Mouse (Mus musculus) c-Kit-positive CD71-negative TER-119-negative erythroid progenitor cells, embryonic 14.5 days (primary cell): ENCODE data around the gene Tcerg1l.

Experiments
- DNase-seq: peaks from one replicate; pipeline ENCODE4 v3.0.0-alpha.2; 2013; ENCODE audit warnings: low read depth

Gene Tcerg1l

DNA sequence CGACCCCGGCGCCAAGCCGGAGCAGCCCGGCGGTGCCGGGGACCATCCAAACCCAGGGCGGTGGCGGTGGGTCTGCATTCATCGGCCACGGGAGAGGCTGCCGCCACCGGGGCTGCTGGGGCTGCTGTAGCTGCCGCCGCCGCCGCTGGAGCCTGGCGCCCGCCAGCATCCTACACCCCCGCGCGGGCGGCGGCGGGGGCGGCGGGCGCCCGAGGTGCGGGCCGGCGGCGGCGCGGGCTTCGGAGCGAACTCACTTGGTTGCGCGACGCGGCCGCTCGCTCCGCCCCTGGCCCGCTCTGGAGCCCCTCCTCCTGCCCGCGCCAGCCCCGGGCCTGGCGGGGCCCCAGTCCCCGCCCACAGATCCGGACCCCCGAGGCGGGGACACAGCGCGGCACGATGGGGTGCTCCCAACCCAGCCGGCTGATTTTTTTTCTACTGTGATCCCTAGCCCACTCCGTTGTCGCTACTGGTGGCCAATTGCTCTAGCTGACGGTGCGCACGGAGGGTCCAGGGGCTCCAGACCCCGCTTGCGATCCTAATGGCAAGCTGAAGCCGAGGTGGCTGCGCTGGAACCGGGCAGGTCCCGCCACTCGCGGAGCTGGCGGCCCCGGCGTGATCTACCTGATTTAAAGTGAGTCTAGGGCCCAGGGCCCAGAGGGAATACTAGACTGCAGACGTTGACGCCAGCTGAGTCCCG is at the start of gene Tcerg1l:
TSS of gene Tcerg1l (minus strand) at position 246 of the 697 bp plus-strand sequence.
- no peak for DNase-seq

DNA sequence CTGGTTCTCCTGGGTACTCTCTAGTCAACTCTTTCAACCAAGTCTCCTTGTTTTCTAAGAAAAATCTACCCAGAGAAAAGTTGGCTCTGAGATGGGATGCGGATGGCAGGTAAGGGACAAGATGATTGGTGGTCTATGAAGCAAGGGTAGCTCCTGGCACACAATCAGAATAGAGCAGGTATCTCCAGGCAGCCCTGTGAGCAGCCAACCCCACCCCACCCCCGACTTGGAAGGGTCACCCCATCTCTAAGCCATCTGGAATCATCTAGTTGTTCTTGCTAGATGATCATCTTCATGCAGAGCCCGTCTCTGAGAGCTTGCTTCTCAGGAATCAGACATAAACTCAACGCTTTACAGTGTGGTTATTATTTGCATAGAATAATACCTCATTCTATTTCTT is 44.6 kb upstream of the Tcerg1l start:
- no peak for DNase-seq

DNA sequence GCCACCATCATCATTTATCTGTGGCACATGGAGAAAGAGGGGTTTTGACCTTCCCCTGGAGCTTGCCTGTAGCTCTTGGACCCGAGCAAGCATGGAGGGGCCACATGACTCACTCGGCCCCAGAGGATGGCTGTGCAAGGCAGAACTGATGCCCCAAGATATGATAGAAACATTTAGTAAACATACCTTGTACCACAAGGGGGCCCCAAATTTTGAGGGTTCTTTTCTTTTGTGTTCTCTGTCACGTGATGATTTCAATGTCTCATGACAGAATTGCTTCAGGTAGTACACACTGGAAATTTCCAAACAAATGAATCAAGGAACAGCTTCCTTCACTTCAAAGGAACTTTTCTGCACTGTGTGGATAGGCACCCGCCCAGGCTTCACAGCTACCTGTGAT is 35.0 kb upstream of the Tcerg1l start:
- no peak for DNase-seq

DNA sequence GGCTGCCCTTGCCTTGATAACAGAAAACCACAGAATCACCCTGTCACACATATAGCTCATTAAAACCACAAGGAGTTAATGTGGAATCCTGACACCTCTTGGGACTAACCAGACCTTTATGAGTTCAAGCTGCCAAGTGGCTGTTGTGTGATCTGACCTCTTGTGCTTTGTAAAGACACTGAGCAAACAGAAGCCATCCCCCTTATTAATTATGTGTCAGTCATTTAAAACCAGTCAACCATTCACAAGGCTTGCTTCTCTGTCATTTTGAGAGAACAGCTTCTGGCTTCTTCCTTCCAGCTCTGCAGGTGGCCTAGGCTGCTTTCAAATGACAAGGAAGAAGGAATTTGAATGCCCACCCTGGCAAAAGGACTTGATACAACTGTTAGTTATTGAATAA is 33.9 kb upstream of the Tcerg1l start:
- DNase-seq: no peak

DNA sequence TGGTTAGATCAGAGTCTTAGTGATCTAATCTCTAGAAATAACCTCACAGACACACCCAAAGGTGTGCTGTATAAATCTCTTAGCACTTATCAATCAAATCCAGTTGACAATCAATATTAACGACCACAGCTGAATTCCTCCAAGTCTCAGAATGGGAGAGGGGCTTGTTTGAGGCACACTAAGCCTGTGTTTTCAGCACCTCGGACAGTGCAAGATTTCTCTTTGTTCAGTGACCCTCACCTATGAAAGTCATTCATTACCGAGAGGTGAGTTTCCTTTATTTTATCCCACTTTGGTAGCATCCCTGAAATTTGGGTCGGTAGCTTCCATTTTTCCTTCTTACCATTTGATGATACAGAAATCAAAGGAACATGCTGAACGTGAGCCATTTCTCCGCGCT is 32.4 kb upstream of the Tcerg1l start:
- DNase-seq: no peak

DNA sequence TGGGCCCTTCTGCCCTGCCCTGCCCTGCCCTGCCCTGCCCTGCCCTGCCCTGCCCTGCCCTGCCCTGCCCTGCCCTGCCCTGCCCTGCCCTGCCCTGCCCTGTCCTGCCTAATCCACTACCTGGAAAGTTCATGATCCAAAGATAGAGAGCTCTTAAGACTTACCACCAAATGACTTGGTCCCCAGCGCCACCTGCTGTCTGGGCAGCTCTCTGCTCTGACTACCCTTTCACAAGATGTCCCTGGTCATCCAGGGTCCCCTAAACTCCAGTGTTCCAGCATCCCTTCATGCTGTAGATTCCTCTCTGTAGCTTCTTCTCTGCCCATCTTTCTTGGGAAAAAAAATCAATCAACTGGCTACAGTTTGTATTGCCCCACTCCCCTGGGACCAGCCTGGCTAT is 31.3 kb upstream of the Tcerg1l start:
- DNase-seq: no peak

DNA sequence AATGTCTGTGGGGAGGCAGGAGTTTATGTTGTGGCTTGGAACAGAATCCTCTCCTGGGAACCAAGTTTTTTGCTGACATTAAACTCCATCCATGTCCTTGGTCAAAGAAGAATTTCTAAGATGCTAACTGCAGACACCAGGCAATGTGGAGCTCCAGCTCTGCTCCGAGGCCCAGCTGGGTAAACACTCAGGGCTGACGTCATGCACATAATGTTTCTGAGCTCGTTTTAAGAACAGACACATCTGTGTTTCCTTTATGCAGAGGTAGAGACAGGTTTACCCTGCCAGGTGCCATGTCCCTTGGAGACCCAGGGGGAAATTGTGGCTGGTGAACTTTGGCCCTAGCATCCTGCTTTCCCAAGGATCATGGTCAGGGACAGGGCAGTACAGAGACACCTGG is 29.9 kb upstream of the Tcerg1l start:
- DNase-seq: no peak

DNA sequence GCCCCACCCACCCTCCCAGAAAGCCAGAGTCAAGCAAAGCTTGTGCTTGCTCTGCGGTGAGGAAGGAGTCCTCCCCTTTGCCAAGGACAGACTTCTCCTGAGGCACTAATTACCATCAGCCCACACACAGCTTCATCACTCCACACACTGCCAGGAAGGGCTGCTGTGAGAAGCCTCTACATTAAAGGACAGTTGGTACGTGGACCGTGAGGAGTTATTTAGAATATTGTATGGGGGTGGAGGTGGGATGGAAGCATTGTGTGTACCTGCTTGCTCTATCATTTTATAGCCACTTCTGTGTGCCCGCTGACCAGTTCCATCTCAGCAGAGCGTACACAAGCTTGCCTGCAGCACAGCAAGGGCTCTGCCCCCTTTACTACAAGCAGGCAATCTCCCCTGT is 16.0 kb upstream of the Tcerg1l start:
- DNase-seq: no peak

DNA sequence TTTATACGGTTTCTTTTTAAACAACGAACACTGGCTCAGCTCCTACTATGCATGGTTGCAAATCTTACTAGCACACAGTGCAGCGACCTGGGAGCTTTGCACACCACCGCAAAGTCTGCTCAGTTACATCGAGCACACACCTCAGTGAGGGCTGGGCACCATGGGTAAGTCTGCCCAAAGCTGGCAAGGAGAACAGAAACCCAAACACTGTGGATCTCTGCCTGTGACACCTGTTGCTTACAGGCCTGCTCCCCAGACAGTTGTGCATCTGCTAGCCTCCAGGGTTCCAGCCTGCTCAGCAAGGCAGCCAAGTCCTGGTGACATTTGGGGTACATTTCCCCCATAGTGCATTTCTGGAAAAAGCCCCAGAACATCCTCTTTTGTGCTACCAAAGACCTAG is 4.1 kb upstream of the Tcerg1l start:
- no peak for DNase-seq

DNA sequence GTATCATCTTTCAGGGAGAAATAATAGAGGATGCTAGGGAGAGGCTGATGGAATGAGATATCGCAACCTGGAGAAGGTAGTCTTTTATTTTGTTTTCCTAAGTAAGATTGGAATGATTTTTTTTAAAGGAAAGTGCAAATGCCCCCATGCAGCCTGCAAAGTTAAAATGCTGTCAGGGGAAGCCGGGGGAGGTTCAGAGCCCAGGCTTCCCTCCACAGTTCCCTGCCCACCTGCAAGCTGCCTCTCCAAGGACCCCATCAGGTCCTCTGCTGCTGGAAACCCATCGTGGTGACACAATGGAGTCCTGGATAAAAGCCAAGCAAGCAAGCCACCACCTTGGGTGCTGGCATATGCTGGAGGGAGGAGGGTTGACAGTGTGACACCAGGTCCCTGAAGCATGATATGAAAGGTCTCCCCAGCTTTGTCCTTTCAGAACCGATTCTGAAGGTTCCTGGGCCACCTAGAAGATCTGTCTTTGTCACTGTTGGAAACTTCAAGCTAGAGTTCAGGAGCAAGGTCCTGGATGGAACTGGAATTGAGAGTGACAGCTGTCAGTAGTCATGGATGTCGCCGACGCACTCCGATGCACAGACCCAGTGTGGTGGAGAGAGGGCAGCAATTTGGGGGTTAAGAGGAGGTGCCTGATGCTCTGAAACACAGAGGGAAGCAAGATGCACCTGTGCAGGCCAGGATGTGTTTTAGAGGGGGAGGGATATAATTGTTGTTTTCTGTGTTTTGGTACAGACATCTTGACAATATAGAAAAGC is 3.2 kb upstream of the Tcerg1l start:
- no peak for DNase-seq

DNA sequence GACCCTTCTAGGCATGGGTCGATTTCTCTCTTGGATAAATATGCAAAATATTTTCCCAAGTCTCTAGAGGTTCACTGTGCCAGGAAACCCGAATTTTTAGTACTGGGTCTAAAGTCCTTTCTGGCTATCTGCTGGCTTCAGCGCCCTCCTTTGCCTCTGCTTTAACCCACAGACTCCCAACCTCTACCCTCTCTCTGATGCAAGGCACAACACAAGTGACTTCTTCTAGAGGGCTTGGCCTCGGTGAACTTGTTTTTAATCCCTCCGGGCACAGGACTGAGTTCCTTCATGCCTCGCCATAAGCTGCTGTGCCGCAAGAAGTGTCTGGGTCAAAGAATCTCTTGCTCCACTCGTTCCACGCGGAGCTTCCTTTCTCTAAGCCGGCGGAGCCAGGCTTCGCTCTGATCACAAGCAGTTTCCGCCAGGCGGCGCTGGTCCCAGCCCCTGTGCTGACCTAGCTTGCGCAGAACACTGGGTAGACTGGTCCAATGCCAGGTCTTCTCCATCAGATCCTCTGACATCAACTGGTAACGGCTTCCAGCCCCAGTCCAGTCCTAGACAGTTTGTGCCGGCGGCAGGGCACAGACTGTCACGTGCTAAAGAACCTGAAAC is 758 bp upstream of the Tcerg1l start:
- DNase-seq: peak; percentile 17

DNA sequence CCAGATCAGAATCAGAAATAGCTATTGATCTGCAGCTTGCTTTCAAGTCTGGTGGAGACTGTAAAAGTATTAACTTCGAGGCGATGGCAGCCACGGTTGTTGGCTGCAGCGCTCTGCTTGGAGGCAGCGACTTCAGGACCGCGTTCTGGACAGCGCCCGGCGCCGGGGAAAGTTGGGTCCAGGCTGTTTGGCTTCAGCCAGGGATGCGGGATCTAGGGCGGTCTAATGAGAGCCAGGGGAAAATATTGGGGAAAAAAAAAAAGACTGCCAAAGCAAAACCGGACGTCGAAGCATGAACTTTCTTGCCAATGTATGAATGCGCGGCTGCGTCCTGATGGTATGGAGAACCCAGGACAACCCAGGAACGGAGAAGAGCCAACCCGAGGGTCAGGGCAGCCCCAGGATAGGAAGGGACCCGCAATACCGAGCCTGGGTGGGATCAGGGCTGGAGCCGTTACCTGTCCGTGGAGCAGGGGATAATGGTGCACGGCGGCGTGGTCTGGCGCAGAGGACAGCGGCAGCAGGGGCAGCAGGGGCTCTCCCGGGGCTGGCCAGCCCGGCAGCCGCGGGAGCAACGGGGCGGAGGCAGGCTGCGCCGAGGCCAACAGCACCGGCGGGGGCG is 556 bp downstream of the Tcerg1l start:
- DNase-seq: no peak

DNA sequence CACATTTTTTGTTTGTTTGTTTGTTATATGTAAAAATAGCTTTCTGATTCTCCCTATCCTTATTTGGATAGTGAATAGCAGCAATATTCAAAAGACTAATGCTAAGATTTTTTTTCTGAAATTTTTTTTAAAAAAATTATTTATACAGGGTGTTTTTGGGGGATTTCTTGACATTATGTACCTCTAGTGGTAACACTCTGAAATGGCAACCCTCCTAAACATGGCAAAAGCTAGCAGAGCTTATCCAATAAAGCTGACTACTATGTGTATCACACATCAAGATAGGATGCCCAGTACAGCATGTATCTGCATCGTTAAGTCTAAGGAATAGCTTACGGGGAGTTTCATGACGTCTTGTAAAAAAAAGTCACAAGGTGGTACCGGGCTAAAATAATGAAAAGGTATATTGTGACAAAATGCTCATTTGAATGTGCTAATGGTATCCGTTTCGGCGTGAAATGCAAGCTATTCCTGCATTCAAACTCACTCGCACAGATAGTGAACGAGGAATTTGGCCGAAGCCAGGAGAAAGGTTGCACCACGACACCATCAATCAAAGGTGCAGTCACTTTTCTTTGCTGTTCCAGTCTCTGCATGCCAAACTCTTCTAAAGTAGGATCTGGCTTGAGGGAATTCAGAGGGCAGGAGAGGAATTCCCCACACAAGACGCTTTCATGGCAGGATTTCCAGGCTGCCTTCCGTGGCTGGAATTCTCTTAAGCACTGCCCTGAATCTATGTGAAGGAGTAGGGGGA is 1.2 kb downstream of the Tcerg1l start:
- no peak for DNase-seq

DNA sequence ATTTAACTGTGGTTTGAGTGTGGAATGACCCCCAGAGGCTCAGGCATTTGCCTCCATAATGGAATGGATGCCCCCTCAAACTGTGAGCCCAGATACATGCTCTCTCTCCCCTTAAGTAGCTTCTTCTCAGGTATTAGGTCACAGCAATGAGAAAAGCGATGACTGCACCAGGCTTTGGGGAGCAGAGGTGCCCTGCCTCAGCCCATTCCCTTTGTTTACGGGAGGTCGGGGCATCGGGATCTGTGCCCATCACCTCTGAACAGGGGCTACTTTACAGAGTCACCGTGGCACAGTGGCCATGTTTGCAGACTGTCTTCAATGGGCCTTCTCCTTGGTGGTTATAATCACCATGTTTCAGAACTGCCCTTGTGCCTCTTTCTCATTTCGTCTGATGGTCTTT is 7.6 kb downstream of the Tcerg1l start:
- DNase-seq: no peak

DNA sequence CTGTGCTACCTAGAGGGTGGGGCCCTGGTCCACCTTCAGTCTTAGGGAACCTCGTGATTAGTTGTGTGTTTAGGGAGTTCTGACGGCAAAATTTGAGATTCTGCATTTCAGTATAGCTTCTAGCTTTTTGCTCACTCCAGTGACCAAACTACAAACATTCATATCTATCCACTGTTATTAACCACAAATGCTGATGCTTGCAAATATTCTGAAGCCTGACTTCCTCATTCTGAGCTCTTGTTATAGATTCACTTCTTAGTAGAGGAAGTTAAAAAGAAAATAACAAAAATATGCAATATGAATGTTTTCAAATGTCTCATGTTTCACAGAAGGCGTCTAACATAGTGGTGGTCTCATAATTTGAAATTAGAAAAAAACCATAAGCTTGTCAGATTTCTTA is 8.5 kb downstream of the Tcerg1l start:
- no peak for DNase-seq

DNA sequence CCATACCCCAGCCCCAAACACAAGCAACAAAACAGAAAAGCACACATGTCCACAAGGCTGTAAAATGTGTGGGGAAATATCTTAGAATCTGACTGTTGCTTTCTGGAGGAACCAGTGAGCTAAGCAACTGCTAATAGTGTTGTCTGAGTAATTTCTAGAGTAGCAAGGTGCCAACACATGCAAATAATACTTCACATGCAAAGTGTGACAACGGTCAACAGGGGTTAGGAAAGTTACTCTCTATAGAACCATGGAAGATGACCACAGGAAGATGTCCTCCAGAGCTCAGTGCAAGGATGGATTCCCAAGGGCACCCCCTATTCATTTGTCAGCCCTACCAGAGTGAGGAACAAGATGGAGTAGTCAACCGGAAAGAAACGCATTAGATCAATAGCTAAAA is 18.3 kb downstream of the Tcerg1l start:
- no peak for DNase-seq

DNA sequence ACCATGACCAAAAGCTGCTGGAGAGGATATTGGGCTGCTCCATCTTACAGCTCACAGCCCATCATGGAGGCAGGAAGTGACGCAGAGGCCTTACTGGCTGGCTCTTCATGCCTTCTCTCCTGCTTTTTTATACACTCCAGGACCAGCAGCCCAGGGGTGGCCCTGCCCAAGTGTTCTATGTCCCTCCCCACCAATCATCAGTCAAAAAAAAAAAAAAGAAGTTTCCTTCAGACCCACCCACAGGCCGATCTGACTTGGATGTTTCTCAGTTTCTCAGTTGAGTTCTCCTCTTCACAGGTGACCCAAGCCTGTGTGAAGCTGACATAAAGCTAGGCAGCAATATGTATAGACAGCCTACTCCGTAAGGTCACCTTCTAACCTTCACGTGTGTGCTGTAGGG is 19.0 kb downstream of the Tcerg1l start:
- no peak for DNase-seq

DNA sequence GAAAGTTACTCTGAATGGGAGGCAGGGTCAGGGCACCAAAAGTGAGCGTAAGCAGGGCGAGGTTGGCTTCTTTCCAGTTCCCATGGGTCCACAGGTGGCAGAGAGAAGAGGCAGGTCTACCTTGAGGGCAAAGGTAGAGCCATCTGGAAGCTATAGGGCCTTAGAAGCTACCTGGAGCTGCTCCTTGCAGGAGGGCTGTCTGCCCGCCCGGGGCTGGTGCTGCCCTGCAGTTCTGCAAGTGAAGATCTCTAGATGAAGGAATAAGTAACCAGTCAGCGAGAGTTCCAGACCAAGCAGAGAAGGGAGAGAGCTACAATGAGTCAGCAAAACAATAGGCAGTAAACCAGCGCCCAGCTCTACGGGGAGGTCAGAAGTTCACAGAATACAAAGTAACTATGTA is 22.0 kb downstream of the Tcerg1l start:
- DNase-seq: no peak

DNA sequence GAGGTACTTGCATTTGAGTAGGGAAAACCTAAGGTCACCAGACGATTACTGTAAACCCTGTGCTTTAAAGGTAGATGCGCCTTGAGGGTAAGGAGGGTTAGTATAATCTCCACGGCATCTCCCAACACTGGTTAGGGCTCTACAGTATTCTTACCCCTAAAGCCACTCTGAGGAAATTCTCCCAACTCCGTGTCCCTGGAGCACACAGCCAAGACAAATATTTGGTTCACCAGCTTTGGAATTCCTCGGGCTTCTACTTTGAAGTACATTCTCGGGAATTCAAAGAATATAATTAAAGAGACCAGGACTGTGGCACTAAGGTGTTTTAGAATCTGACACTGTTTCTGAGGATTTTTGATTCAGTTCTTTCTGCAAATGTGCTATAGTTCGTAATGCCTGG is 23.2 kb downstream of the Tcerg1l start:
- no peak for DNase-seq

DNA sequence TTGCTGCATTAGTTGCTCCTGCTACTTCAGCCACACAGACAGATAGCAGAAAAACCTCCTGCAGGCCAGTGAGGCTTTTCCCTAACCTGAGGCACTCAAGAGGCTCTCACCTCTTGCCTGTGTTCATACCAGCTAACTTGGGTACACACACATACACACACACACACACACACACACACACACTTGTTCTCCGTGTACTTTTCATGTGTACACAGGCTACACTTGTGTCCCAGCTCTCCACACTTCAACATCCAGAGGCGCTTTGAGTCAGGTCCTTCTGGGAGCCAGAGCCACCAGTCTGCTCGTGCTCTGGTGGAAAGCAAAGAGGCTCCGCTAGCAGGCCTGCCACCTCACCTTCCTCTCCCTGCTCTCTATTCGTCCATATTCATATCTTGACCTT is 24.0 kb downstream of the Tcerg1l start:
- DNase-seq: no peak

DNA sequence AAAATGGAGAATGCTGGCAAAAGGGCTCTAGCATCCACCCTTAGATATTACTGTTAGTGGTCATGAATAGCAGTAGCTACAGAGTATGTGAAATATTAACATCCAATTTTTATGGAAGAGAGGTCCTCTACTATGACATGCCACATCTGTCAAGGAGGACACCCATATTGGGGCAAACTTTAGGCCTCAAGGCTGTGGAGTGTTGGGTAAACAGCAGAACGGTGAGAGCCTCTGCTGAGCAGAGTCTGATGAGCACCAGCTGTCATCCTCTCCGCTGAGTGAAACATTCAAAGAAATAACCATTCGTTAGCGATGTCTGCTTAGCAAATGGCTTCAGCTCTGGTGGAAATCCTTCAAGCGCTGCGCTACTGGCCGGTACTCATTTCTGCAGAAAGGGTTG is 30.0 kb downstream of the Tcerg1l start:
- no peak for DNase-seq

DNA sequence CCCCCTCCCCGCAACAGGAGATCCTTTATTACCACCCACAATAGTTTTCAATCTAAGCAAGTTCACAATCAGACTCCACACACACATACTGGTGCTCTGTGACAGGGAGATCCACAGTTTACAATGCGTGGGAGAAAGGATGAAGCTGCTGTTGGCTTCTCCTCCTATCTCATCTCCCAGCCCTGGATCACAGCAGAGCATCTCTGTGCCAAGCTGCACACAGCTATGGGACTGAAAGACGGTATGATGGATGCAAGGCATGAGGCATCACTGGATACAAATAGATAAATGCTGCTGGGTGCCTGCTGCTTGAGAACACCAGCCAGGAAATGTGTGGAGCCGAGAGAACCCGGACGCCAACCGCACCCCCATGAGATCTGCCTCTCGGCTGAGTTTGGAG is 32.0 kb downstream of the Tcerg1l start:
- no peak for DNase-seq
